Mouse (Mus musculus) ES-Bruce4 (cell line): Measurements from ENCODE around the gene Adprhl2. TPM values are rescaled to one million over a fixed set of nuclear protein-coding genes. Genes with fewer than 3 reads are reported as not detected.

Experiments used
- H3K27ac ChIP-seq: 2 replicates; pipeline ENCODE4 v1.5.1; 2012; ENCODE audit warnings: low read length, inconsistent platforms; ENCODE audit not compliant: insufficient read depth
- H3K27me3 ChIP-seq: 2 replicates; pipeline ENCODE4 v1.6.1; 2012; ENCODE audit warnings: mild to moderate bottlenecking, low read length, inconsistent platforms; ENCODE audit not compliant: control insufficient read depth, poor library complexity, insufficient read depth, severe bottlenecking
- H3K36me3 ChIP-seq: 2 replicates; pipeline ENCODE4 v1.6.1; 2012; ENCODE audit warnings: inconsistent platforms, mild to moderate bottlenecking, low read length, moderate library complexity; ENCODE audit not compliant: control insufficient read depth, poor library complexity, insufficient read depth, severe bottlenecking
- H3K4me1 ChIP-seq: one replicate; pipeline ENCODE4 v1.8.1; 2011; ENCODE audit warnings: low read length; ENCODE audit not compliant: control insufficient read depth, insufficient read depth
- H3K4me3 ChIP-seq: 2 replicates; pipeline ENCODE4 v1.5.1; 2011; ENCODE audit warnings: low read depth, mild to moderate bottlenecking, low read length
- H3K9ac ChIP-seq: 2 replicates; pipeline ENCODE4 v1.6.1; 2012; ENCODE audit warnings: low read depth, mild to moderate bottlenecking, inconsistent platforms; ENCODE audit not compliant: poor library complexity, severe bottlenecking
- H3K9me3 ChIP-seq: replicated peaks from 2 replicates; pipeline ENCODE4 v1.6.1; 2012; ENCODE audit warnings: mild to moderate bottlenecking, low read length, inconsistent platforms; ENCODE audit not compliant: control insufficient read depth, poor library complexity, insufficient read depth, severe bottlenecking
- CTCF ChIP-seq: IDR thresholded peaks from one replicate; pipeline ENCODE4 v1.8.1; 2011; ENCODE audit warnings: low read depth, low read length
- EP300 ChIP-seq: IDR thresholded peaks from 2 replicates; pipeline ENCODE4 v1.6.1; 2011; ENCODE audit warnings: low read depth, low read length; ENCODE audit not compliant: insufficient read depth
- POLR2A ChIP-seq: IDR thresholded peaks from one replicate; pipeline ENCODE4 v1.8.1; 2011; ENCODE audit warnings: low read length; ENCODE audit not compliant: insufficient read depth
- polyA plus RNA-seq: library from polyadenylated mRNA; stranded (reverse); fragments of >200 nt; gene quantifications from 2 replicates; pipeline ENCODE4 v1.2.4, GENCODE M21; 2011; ENCODE audit warnings: low read depth; ENCODE audit not compliant: missing spikeins, insufficient read depth, insufficient read length

The Adprhl2 gene
- polyA plus RNA-seq, 1 experiment = 31.4 TPM

- H3K9ac ChIP-seq = no peak overlapping the region
- H3K27ac ChIP-seq = no peak overlapping the region
- no peaks in the 10 kb centered on the region for H3K9me3 ChIP-seq
- TF ChIP-seq EP300 (no peak), POLR2A (no peak), CTCF (no peak)
- no peaks in the 10 kb centered on the region for H3K27me3 ChIP-seq
- no peaks in the 10 kb centered on the region for H3K36me3 ChIP-seq
- no peak overlapping the region for H3K4me3 ChIP-seq
- H3K4me1 ChIP-seq = peaks cover 2% of the 10 kb centered on the region
These were observed 11.2 kb downstream of the Adprhl2 start for GRCm38 (mm10) chr4:126310344-126310743.

DNA sequence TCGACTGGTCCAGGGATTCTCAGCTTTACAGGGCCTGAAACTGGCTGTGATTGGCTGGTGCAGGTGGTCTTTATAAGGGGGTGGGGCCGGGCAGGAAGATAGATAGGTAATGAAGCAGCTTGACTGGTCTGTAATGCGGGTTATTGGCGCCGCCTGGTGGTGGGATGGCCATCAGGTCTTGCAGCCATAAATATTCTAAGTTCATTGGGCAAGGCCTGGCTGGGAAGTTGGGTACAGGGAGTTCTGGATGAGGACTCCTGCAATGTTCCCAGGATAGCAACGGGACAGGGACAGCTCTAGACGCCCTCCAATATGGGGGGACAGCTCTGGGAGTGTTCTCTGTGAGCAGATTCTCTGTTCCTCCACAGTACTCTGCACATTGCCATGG lies 11.6 kb downstream of the Adprhl2 start:
- H3K9ac ChIP-seq = 0 out of 2 replicates have a peak overlapping the region, but pooled peaks have one; percentile 9
- TF ChIP-seq CTCF = peak; percentile 90
- TF ChIP-seq EP300 = no peak
- no peak for TF ChIP-seq POLR2A
- H3K27ac ChIP-seq = no peak overlapping the region
- no peaks in the 10 kb centered on the region for H3K27me3 ChIP-seq
- H3K4me3 ChIP-seq = peak overlapping the region; percentile 70
- no peaks in the 10 kb centered on the region for H3K36me3 ChIP-seq
- peaks cover 2% of the 10 kb centered on the region for H3K4me1 ChIP-seq
- H3K9me3 ChIP-seq = no peaks in the 10 kb centered on the region

DNA sequence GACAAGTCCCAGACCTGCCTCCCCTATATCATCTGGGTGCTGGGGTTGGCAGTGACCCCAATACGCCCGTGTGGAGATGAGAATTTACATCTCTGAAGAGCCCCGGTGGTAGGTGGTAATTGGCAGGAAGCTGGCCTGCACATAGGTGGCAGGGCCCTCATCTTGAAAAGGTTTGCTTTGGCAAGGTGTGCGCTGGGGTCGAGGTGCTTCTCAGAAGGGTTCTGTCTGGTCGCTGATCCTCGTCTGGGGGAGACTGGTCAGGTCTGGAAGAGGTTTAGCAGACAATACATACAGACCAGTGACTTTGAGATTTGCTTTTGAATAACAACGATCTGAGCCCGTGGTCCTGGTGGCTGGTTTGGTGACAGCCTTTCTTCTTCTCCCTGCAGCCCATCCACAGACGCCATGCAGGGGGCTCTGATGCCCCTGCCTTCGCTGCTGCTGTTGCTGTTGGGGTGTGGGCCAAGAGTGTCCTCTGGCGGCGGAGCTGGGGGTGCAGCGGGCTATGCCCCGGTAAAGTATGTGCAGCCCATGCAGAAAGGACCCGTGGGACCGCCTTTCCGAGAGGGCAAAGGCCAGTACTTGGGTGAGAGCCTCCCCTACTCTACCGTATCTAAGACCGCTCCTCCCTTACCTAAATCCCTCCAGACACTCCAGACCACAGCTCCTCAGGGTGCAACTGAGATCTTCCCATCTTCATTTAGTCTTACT lies 12.1 kb downstream of the Adprhl2 start:
- H3K4me1 ChIP-seq = peaks cover 2% of the 10 kb centered on the region
- no peaks in the 10 kb centered on the region for H3K36me3 ChIP-seq
- H3K9ac ChIP-seq = 0 out of 2 replicates have a peak overlapping the region, but pooled peaks have one; percentile 9
- no peaks in the 10 kb centered on the region for H3K9me3 ChIP-seq
- no peaks in the 10 kb centered on the region for H3K27me3 ChIP-seq
- TF ChIP-seq POLR2A = no peak
- no peak for TF ChIP-seq EP300
- peak; percentile 49 for TF ChIP-seq CTCF
- H3K27ac ChIP-seq = no peak overlapping the region
- peak overlapping the region; percentile 70 for H3K4me3 ChIP-seq

DNA sequence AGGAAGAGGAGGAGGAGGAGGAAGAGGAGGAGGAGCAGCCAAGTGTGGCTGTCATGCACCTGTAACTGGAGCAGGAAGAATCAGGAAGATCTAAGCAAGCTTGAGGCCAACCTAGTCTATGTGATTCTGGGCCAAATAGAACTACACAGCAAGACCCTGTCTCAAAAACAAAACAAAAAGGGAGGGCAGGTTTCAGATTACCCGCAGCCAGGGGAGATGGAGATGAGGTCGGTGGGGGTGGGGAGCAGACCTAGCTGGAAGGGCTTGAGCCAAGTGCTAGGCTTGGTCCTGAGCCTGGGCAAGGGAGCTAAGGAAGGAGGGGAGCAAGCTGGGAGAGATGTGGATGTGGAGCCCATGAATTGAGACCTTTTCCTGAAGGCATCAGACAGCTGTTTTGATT lies 14.7 kb downstream of the Adprhl2 start:
- Histone ChIP-seq H3K36me3 (no peaks in the 10 kb centered on the region), H3K9ac (no peak overlapping the region), H3K4me3 (no peak overlapping the region), H3K9me3 (no peaks in the 10 kb centered on the region), H3K4me1 (peaks cover 2% of the 10 kb centered on the region), H3K27me3 (no peaks in the 10 kb centered on the region), H3K27ac (no peak overlapping the region)
- TF ChIP-seq POLR2A (no peak), EP300 (no peak), CTCF (no peak)

DNA sequence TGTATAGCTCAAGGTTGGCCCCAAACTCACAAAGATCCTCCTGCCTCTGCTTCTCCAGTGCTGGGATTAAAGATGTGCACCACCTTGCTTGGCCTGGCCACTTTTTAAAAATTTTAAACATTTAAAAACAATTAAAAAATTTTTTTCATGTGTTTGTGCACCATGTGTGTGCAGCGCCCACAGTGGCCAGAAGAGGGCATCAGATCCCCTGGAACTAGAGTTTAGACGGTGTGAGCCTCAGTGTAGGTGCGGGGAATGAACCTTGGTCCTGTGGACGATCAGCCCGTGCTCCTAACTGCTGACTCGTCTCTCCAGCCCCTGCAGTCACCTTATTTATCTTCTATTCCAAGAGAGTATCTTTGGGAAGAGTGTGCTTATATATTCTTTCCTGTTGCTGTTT lies 15.4 kb downstream of the Adprhl2 start:
- TF ChIP-seq POLR2A (no peak), CTCF (peak; percentile 25), EP300 (no peak)
- H3K9ac ChIP-seq = no peak overlapping the region
- H3K27ac ChIP-seq = no peak overlapping the region
- H3K36me3 ChIP-seq = no peaks in the 10 kb centered on the region
- no peak overlapping the region for H3K4me3 ChIP-seq
- peaks cover 2% of the 10 kb centered on the region for H3K4me1 ChIP-seq
- H3K27me3 ChIP-seq = peaks cover 4% of the 10 kb centered on the region; the same call in 1 of the 2 replicates
- H3K9me3 ChIP-seq = no peaks in the 10 kb centered on the region

DNA sequence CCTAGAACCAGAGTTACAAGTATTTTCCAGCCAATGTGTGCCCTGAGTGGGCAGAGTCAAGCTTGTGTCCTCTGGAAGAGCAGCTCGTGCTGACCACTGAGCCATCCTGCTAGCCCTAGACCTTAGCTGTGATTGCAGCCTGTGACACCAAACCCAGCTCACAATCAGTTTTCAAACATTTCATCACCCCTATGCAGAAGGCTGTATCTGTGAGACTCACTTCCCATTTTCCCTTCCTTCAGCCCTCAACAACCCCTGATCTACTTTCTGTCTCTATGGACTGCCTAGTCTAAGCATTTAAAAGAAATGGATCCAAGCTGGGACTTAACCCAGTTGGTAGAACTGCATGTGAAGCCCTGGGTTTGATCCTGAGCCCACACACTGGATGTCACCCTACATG lies 16.1 kb downstream of the Adprhl2 start:
- Histone ChIP-seq H3K4me1 (peaks cover 6% of the 10 kb centered on the region), H3K9me3 (no peaks in the 10 kb centered on the region), H3K27me3 (peaks cover 4% of the 10 kb centered on the region; the same call in 1 of the 2 replicates), H3K4me3 (no peak overlapping the region), H3K27ac (no peak overlapping the region), H3K36me3 (no peaks in the 10 kb centered on the region), H3K9ac (no peak overlapping the region)
- TF ChIP-seq EP300 (no peak), CTCF (no peak), POLR2A (no peak)
